Mouse (Mus musculus) megakaryocyte, embryonic 14.5 days (primary cell): Measurements from ENCODE around the gene Nelfa.

ENCODE experiments used
- FLI1 ChIP-seq: IDR thresholded peaks from 2 replicates; pipeline ENCODE4 v1.6.1; 2012; ENCODE audit warnings: low read length, inconsistent platforms, mixed read lengths
- GATA1 ChIP-seq: IDR thresholded peaks from 3 replicates; pipeline ENCODE4 v1.6.1; 2012; ENCODE audit warnings: mixed read lengths, low read length, inconsistent platforms, borderline replicate concordance

GRCm38 (mm10) chr5:33974736-33975135 lies 38.5 kb upstream of the Nelfa start:
- TF ChIP-seq FLI1 (no peak), GATA1 (no peak)
